Mouse (Mus musculus) testis, adult 2 months (tissue): ENCODE measurements around the gene Ppp1r26.
"Not testable (repeated sequence)": the region's sequence is repeated elsewhere in the genome, so short reads cannot be mapped to it uniquely, and the experiment has no call there.

Source experiments
- CTCF ChIP-seq: fragments of 200-500 bp; IDR thresholded peaks from 2 replicates; pipeline ENCODE4 v1.5.1; 2012; ENCODE audit warnings: low read depth, mild to moderate bottlenecking, inconsistent platforms, low read length, moderate library complexity; ENCODE audit not compliant: control insufficient read depth, insufficient read depth, insufficient replicate concordance
- POLR2A ChIP-seq: fragments of 200-500 bp; IDR thresholded peaks from 2 replicates; pipeline ENCODE4 v1.6.1; 2012; ENCODE audit warnings: low read depth, mild to moderate bottlenecking, inconsistent platforms, low read length, moderate library complexity; ENCODE audit not compliant: control insufficient read depth

DNA sequence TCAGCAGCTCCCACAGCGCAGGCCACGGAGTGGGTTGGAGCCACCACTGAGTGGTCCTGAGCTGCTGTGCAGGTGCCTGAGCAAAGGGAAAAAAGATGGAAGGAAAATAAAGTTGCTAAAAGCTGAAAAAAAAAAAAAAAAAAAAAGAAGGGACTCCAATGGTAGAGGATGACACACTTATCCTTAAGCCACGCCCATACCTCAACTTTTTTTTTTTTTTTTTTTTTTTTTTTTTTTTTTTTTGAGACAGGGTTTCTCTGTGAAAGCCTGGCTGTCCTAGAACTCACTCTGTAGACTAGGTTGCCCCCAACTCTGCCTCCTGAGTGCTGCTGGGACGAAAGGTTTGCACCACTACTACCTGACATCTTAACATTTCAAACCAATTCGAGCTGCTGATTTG, 31.4 kb downstream of the Ppp1r26 start:
- not testable (repeated sequence) for TF ChIP-seq POLR2A, CTCF
